Mouse (Mus musculus): ENCODE measurements at regions not wholly inside any gene's neighbourhood (a gene's known extent, or its start where the extent isn't known, plus 50 kb on each side); places are given as distances from the start of the nearest gene placed in this dataset.

DNA sequence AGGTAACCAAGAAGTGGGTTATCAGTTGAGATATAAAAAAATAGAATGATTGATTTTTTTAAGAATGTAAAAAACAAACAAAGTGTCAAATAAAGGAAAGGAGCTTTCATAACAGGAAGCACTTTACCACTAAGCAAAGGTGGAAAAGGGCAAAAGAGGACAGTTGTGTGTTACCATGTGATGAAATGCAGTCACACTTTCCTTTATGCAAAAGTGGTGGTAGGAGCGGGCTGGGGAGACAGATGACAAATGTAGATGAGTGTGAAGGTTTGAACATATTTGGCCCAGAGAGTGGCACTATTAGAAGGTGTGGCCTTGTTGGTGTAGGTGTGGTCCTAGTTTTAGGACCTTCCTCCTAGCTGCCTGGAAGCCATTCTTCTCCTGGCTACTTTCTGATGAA is 222.6 kb upstream of the Adamts5 start:
- Histone ChIP-seq H3K4me1 (no peaks in the 10 kb centered on the region), H3K27ac (no peak overlapping the region), H3K9me3 (replicated peaks) (no peaks in the 10 kb centered on the region), H3K4me2 (no peak overlapping the region), H3K36me3 (ENCODE audit: poor library complexity, severe bottlenecking) (no peaks in the 10 kb centered on the region), H3K4me3 (no peak overlapping the region), H3K27me3 (no peaks in the 10 kb centered on the region), H3K9ac (no peak overlapping the region)
- ATAC-seq = no peak
- 90% methylated on average over 1 of the region's 1 CpGs for WGBS

DNA sequence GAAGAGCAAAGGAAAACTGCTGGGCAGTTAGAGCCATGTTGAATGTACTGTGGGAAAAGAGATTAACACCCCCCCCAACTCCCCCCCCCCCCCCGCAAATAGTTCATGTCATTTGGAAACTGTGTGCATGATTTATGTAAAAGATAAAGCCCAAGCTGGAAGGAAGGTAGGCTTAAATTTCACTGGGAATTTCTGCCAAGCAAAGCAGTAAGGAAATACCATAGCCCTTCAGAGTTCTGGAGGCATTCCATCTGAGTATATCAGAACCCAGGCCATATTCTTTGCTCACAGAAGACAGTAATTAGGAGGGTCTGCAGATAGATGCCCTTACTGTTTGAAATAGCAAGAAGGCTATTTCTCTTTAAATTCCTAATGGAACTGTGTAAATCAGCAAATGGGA is 221.3 kb upstream of the Adamts5 start:
- H3K4me1 ChIP-seq = no peaks in the 10 kb centered on the region
- no peak for ATAC-seq
- H3K9ac ChIP-seq = no peak overlapping the region
- no peaks in the 10 kb centered on the region for H3K9me3 ChIP-seq (replicated peaks)
- no peaks in the 10 kb centered on the region for H3K27me3 ChIP-seq
- no peak overlapping the region for H3K4me3 ChIP-seq
- WGBS = 56% methylated on average over 1 of the region's 1 CpGs
- H3K4me2 ChIP-seq = no peak overlapping the region
- no peak overlapping the region for H3K27ac ChIP-seq
- no peaks in the 10 kb centered on the region for H3K36me3 ChIP-seq (ENCODE audit: poor library complexity, severe bottlenecking)

DNA sequence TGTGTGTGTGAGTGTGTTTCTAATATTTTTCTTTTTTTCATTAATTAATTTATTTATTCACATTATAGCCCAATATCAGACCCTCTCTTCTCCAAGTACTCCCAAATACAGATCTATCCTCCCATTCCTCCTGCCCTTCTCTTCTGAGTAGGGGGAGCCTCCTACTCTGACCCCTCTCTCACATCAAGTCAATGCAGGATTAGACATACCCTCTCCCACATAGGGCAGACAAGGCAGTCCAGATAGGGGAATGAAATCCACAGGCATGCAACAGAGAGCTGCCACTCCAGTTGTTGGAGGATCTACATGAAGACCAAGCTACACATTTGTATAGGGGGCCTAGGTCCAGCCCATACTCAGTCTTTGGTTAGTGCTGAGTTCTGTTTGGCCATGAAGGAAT is 216.3 kb upstream of the Adamts5 start:
- Histone ChIP-seq H3K4me2 (no peak overlapping the region), H3K9ac (no peak overlapping the region), H3K4me3 (no peak overlapping the region), H3K4me1 (no peaks in the 10 kb centered on the region), H3K36me3 (ENCODE audit: poor library complexity, severe bottlenecking) (no peaks in the 10 kb centered on the region), H3K9me3 (replicated peaks) (no peaks in the 10 kb centered on the region), H3K27me3 (no peaks in the 10 kb centered on the region), H3K27ac (no peak overlapping the region)
- no peak for ATAC-seq

DNA sequence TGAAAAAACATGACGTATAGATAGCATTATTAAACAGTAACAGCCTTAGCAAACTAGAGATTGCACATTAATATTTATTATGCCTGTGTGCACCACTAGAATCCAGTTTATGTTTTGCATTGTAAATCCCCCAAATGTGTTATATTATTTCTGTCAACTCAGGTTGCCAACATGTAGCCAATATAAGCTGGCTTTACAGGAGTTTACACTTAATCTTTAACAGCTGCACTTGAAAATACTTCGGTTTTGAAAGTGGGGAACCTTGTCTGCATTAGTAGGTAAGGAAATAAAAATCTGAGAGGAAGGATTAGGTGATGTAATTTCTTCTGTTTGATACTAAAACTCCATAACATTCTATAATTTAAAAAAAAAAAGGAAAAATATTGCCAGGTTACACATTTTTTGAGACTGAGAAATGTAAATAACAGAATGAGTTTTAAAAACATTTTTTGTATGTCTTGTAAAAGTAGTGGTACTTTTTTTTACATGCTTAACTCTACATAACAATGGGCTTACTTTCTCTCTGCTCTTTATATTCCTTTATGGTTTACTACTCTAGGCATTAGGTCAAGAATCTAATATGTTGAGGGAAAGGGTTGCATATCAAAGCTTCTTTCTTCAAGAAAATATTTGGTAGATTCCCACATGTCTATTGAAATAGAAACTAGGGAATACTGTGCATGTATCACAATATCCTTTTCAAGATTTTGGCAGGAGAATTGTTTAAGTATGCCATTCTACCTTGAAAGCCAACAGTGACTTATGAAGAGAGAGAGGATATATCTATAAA is 214.2 kb upstream of the Adamts5 start:
- no peak overlapping the region for H3K4me2 ChIP-seq
- H3K27me3 ChIP-seq = no peaks in the 10 kb centered on the region
- no peaks in the 10 kb centered on the region for H3K4me1 ChIP-seq
- 72% methylated on average over 2 of the region's 2 CpGs for WGBS
- H3K9me3 ChIP-seq (replicated peaks) = no peaks in the 10 kb centered on the region
- H3K4me3 ChIP-seq = no peak overlapping the region
- no peak overlapping the region for H3K27ac ChIP-seq
- no peak overlapping the region for H3K9ac ChIP-seq
- no peaks in the 10 kb centered on the region for H3K36me3 ChIP-seq (ENCODE audit: poor library complexity, severe bottlenecking)
- ATAC-seq = no peak

DNA sequence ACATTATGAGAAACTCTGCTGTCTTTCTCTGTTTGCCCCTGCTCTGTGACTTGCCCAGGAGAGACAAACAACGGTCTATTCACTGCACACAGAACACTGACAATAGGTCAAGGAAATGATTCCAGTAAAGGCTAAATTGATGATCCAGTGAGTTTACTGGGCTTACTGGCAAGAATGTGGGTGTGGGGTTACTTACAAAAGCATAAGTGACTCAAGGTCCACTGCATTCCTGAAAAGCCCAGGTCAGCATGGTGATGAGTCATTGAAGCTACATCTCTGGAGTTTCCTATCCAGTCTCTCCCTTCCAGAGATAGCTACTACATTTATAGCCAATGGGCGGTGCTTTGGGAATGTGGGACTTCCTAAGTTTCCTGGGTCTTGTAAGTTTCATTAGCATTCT is 192.8 kb upstream of the Adamts5 start:
- Histone ChIP-seq H3K4me3 (no peak overlapping the region), H3K36me3 (ENCODE audit: poor library complexity, severe bottlenecking) (no peaks in the 10 kb centered on the region), H3K27me3 (no peaks in the 10 kb centered on the region), H3K9ac (no peak overlapping the region), H3K4me1 (no peaks in the 10 kb centered on the region), H3K27ac (no peak overlapping the region), H3K4me2 (no peak overlapping the region), H3K9me3 (replicated peaks) (peaks cover 9% of the 10 kb centered on the region; the same call in 1 of the 2 replicates)
- ATAC-seq = no peak
- WGBS = 88% methylated on average over 2 of the region's 2 CpGs

DNA sequence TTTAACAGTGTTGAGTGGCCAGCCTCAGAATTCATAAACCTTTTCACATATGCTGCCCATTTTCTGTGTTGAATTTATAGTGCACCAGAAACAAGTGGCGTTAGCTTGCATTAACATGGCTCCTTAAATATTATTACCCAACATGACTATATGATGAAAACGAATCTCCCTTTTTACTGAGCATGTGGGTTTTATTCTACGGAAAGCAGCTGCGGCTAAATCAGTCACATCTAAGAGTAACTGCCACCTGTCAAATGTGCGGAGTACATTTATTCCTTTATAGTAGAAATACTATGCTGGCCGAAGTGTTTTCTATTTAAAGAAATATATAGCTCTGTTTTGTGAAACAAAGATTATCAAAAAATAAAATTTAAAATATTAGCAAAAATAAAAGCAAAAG is 188.5 kb upstream of the Adamts5 start:
- Histone ChIP-seq H3K9ac (no peak overlapping the region), H3K27me3 (no peaks in the 10 kb centered on the region), H3K9me3 (replicated peaks) (no peaks in the 10 kb centered on the region), H3K27ac (no peak overlapping the region), H3K4me2 (no peak overlapping the region), H3K4me3 (no peak overlapping the region), H3K36me3 (ENCODE audit: poor library complexity, severe bottlenecking) (no peaks in the 10 kb centered on the region), H3K4me1 (no peaks in the 10 kb centered on the region)
- ATAC-seq = no peak
- WGBS = 97% methylated on average over 6 of the region's 6 CpGs

DNA sequence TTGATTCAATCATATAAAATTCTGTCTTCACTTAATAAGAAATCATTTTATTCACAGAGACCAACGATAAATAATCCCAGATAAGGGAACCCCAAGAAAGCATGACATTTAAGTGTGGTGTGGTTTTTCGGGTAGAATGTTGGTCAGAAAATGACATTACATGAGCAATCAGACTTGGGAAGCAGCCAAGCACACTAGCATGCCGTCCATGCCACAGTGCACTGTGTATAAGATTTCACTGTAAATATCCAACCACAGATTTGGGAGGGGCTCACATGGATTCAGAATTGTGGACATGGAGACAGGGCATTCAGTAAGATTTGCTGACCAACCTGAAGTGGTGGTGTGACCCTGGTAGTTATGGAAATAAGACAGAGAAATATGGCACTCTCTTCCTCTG is 185.8 kb upstream of the Adamts5 start:
- no peaks in the 10 kb centered on the region for H3K4me1 ChIP-seq
- H3K4me2 ChIP-seq = no peak overlapping the region
- no peak overlapping the region for H3K9ac ChIP-seq
- no peaks in the 10 kb centered on the region for H3K36me3 ChIP-seq (ENCODE audit: poor library complexity, severe bottlenecking)
- no peak for ATAC-seq
- H3K27me3 ChIP-seq = no peaks in the 10 kb centered on the region
- no peaks in the 10 kb centered on the region for H3K9me3 ChIP-seq (replicated peaks)
- no peak overlapping the region for H3K4me3 ChIP-seq
- no peak overlapping the region for H3K27ac ChIP-seq
- 93% methylated on average over 3 of the region's 3 CpGs for WGBS

DNA sequence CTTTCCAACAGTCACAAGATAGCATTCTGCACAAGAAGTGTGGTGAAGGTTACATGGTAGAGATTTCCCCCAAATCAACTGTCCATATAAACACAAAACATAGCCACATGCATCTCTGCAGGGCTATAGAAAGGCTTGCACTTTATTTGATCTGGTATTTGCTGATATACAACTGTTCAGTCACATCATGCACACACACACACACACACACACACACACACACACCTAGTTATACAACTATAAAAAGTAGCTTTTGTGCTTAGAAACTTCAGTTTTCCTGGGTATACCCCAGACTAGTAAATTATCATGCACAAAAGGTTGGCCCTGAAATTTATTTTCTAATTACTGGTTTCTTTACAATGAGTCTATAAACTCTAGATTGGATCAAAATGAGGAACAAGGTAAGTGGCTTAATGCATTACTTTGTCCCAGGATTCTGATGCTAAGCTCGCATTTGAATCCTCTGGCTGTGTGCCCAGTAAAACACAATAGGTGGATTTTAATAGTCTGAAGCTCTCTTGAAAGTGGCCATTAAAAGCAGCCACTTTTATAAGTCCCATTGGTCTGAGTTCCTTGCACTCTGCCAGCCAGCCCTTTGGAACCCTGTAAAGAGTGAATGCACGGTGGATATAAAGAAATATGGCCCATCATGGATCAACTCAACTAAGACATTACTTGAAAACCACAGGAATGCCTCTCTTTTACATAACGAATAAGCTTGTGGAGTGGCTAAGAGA is 166.2 kb upstream of the Adamts5 start:
- ATAC-seq = peak; percentile 88
- no peak overlapping the region for H3K9ac ChIP-seq
- 2% methylated on average over 3 of the region's 3 CpGs for WGBS

DNA sequence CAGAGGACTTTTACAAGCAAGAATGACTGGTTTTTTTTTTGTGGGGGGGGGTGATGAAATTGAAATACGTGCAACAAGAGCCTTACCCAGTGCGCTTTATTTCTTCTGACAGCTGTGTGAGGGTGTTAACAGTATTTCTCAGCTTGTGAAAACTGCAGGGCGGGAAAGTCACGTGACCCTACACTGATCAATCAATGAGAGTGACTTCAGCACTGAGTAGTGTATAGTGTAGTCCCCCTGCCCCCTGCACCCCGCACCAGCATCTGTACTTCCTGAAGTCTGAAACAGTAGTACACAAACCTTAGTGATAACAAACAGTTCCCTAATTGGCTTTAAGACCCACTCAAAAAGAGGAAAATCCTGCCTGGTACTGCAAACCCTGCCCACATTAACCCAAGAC is 158.5 kb upstream of the Adamts5 start:
- no peaks in the 10 kb centered on the region for H3K27me3 ChIP-seq
- WGBS = 82% methylated on average over 5 of the region's 5 CpGs
- no peak overlapping the region for H3K4me3 ChIP-seq
- H3K27ac ChIP-seq = no peak overlapping the region
- no peaks in the 10 kb centered on the region for H3K4me1 ChIP-seq
- H3K9ac ChIP-seq = no peak overlapping the region
- H3K9me3 ChIP-seq (replicated peaks) = no peaks in the 10 kb centered on the region
- no peaks in the 10 kb centered on the region for H3K36me3 ChIP-seq (ENCODE audit: poor library complexity, severe bottlenecking)
- no peak overlapping the region for H3K4me2 ChIP-seq
- 0 out of 2 replicates have a peak, but pooled peaks have one; percentile 24 for ATAC-seq

More for the DNA sequence above, 166.2 kb upstream of the Adamts5 start:
- H3K9me3 ChIP-seq (replicated peaks) = no peaks in the 10 kb centered on the region
- peaks cover 10% of the 10 kb centered on the region; the same call in 1 of the 2 replicates for H3K4me1 ChIP-seq
- no peak overlapping the region for H3K4me3 ChIP-seq
- no peaks in the 10 kb centered on the region for H3K36me3 ChIP-seq (ENCODE audit: poor library complexity, severe bottlenecking)
- no peak overlapping the region for H3K27ac ChIP-seq
- no peaks in the 10 kb centered on the region for H3K27me3 ChIP-seq
- H3K4me2 ChIP-seq = no peak overlapping the region

DNA sequence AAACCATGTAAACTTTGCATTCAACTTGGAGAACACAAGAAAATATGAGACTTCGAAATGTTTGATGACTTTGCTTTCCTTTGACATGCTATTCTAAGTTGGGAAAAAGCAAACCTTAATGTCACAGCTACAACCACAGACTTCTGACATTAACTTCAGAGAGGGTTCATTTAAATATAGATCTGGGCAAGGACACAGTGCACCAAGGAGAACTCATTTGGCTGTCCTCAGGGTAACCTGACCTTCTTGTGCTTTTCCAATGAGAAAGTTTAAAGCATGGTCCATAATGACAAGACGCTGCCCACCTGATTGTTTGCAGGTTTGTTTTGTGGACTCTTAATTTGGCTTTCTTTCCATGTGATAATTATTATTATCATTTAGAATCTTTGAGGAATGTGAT is 143.1 kb upstream of the Adamts5 start:
- H3K9ac ChIP-seq = no peak overlapping the region
- whole genome bisulfite sequencing = 89% methylated on average over 2 of the region's 2 CpGs

DNA sequence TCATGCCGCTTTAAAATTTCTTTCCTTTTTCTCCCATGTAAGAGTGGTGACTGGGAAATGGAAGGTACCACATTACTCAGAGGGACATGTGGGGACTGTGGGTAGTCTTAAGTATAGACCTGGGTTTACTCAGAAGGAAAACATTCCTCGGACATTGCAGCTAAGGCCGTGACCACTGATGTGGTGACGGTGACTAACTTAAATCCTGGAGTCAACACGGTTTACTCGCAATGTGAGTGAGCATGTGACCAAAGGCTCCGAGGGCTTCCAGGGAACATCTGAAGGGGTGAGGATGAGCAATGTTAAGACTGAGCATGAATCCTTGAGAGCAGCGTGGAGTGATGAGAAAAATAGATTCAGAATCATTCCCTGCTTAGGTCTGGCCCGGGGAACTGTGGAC is 133.1 kb upstream of the Adamts5 start:
- no peak overlapping the region for H3K4me3 ChIP-seq
- H3K9me3 ChIP-seq (replicated peaks) = no peaks in the 10 kb centered on the region
- H3K4me1 ChIP-seq = no peaks in the 10 kb centered on the region
- no peak overlapping the region for H3K4me2 ChIP-seq
- WGBS = 90% methylated on average over 9 of the region's 9 CpGs
- ATAC-seq = no peak
- H3K36me3 ChIP-seq (ENCODE audit: poor library complexity, severe bottlenecking) = no peaks in the 10 kb centered on the region
- H3K27me3 ChIP-seq = no peaks in the 10 kb centered on the region
- H3K27ac ChIP-seq = no peak overlapping the region
- H3K9ac ChIP-seq = no peak overlapping the region

More for the DNA sequence above, 143.1 kb upstream of the Adamts5 start:
- no peaks in the 10 kb centered on the region for H3K4me1 ChIP-seq
- no peak overlapping the region for H3K27ac ChIP-seq
- H3K9me3 ChIP-seq (replicated peaks) = no peaks in the 10 kb centered on the region
- H3K36me3 ChIP-seq (ENCODE audit: poor library complexity, severe bottlenecking) = no peaks in the 10 kb centered on the region
- H3K4me3 ChIP-seq = no peak overlapping the region
- ATAC-seq = no peak
- no peak overlapping the region for H3K4me2 ChIP-seq
- H3K27me3 ChIP-seq = no peaks in the 10 kb centered on the region

DNA sequence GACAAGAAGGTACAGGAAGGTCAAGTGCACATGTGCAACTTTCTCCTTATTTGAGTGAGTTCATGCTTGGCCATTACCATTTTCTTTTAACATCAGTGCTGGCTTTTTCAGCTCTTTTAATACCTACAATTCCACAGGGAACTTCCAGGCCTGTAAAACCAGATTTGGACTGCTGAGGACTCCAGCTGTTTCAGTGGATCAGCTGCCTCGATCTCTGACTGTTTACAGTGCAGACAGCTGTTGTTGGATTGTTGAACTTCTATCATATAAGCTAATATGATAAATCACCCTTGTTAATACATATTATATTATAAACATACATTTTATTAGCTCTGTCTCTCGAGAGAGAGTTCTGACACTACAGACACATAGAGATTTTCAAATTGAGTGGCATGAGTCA is 126.1 kb upstream of the Adamts5 start:
- WGBS = 74% methylated on average over 2 of the region's 2 CpGs
- no peak overlapping the region for H3K27ac ChIP-seq

More for the DNA sequence above, 126.1 kb upstream of the Adamts5 start:
- H3K36me3 ChIP-seq (ENCODE audit: poor library complexity, severe bottlenecking) = no peaks in the 10 kb centered on the region
- no peak overlapping the region for H3K4me3 ChIP-seq
- no peaks in the 10 kb centered on the region for H3K4me1 ChIP-seq
- no peak overlapping the region for H3K9ac ChIP-seq
- H3K9me3 ChIP-seq (replicated peaks) = no peaks in the 10 kb centered on the region
- no peak for ATAC-seq
- H3K4me2 ChIP-seq = no peak overlapping the region
- no peaks in the 10 kb centered on the region for H3K27me3 ChIP-seq
